Mouse (Mus musculus) stomach, postnatal 0 days (tissue): ENCODE results near the gene Acat2.

Experiments used
- CTCF ChIP-seq: IDR thresholded peaks from 2 replicates; pipeline ENCODE4 v1.5.1; 2016; ENCODE audit warnings: antibody characterized with exemption, low read depth, mild to moderate bottlenecking, moderate library complexity
- EP300 ChIP-seq: optimal IDR thresholded peaks from 2 replicates; pipeline ENCODE3; 2016; ENCODE audit warnings: antibody characterized with exemption

- no peak for TF ChIP-seq EP300
- no peak for TF ChIP-seq CTCF
Measured at GRCm38 (mm10) chr17:12902291-12902690, 58.3 kb downstream of the Acat2 start.
